Mouse (Mus musculus) heart, adult 2 months (tissue): ENCODE measurements around the gene Tnp2.

Experiments used
- CTCF ChIP-seq: fragments of 200-600 bp; IDR thresholded peaks from 2 replicates; pipeline ENCODE4 v1.8.1; 2022; ENCODE audit warnings: antibody characterized with exemption, mild to moderate bottlenecking, moderate library complexity
- EP300 ChIP-seq: fragments of 200-500 bp; IDR thresholded peaks from 2 replicates; pipeline ENCODE4 v1.6.1; 2011; ENCODE audit warnings: low read depth, low read length, control low read depth; ENCODE audit not compliant: insufficient read depth

DNA sequence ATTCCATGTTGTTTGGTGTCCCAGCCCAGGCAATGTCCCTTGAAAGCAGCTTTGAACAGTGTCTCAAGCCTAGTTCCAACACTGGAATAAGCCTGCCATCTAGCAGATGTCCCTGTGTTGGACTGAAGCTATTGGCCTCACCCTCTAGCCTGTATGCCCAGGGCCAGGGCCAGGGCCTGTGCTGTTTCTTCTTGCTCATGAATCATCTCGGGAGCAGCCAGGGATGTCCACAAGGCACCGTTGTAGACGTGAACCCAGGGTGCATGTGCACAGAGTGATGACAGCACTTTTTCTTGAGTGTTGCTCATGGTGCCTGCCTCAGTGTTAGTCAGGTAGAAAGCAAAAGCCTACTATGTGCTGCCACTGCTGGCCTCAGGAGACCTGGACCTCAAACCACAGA, 48.8 kb upstream of the Tnp2 start:
- TF ChIP-seq CTCF = no peak
- no peak for TF ChIP-seq EP300
